Mouse (Mus musculus) hindbrain, embryonic 16.5 days (tissue): ENCODE measurements around the gene Hpcal4. TPM values are rescaled to one million over a fixed set of nuclear protein-coding genes. Genes with fewer than 3 reads are reported as not detected.
"Not testable (repeated sequence)": the region's sequence is repeated elsewhere in the genome, so short reads cannot be mapped to it uniquely, and the experiment has no call there.

Experiments
- ATAC-seq: fragments of 200-750 bp; cut with Nextera tagmentation; 2 replicates; pipeline ENCODE4 v1.8.0; 2017; ENCODE audit warnings: moderate TSS enrichment, moderate library complexity
- H3K27ac ChIP-seq: fragments of 300-500 bp; sonication (generic); 2 replicates; pipeline ENCODE4 v1.5.1; 2014; ENCODE audit warnings: low read depth, mild to moderate bottlenecking, control low read depth, low read length, moderate library complexity
- H3K27me3 ChIP-seq: fragments of 300-500 bp; sonication (generic); replicated peaks from 2 replicates; pipeline ENCODE4 v1.6.1; 2014; ENCODE audit warnings: low read length; ENCODE audit not compliant: control insufficient read depth, insufficient read depth
- H3K36me3 ChIP-seq: fragments of 300-500 bp; sonication (generic); 2 replicates; pipeline ENCODE4 v1.6.1; 2014; ENCODE audit warnings: mild to moderate bottlenecking, low read length, moderate library complexity, mixed read lengths; ENCODE audit not compliant: control insufficient read depth, insufficient read depth
- H3K4me1 ChIP-seq: fragments of 300-500 bp; sonication (generic); 2 replicates; pipeline ENCODE4 v1.6.1; 2014; ENCODE audit warnings: low read depth, low read length; ENCODE audit not compliant: control insufficient read depth, insufficient read depth
- H3K4me2 ChIP-seq: fragments of 300-500 bp; sonication (generic); 2 replicates; pipeline ENCODE4 v1.6.1; 2014; ENCODE audit warnings: mild to moderate bottlenecking, low read length, control low read depth, moderate library complexity
- H3K4me3 ChIP-seq: fragments of 300-500 bp; sonication (generic); 2 replicates; pipeline ENCODE4 v1.5.1; 2014; ENCODE audit warnings: mild to moderate bottlenecking, low read length, control low read depth, moderate library complexity
- H3K9ac ChIP-seq: fragments of 300-500 bp; sonication (generic); 2 replicates; pipeline ENCODE4 v1.6.1; 2014; ENCODE audit warnings: low read depth, mild to moderate bottlenecking, control low read depth, low read length, moderate library complexity
- H3K9me3 ChIP-seq: fragments of 300-500 bp; sonication (generic); 2 replicates; pipeline ENCODE4 v1.6.1; 2014; ENCODE audit warnings: mild to moderate bottlenecking, low read length, moderate library complexity; ENCODE audit not compliant: control insufficient read depth
- WGBS: fragments of 180-500 bp; shearing (Covaris S2); extraction: QIAGEN DNeasy Blood & Tissue Kit; methylation state at CpG from one replicate; pipeline ENCODE4 v1.1.7; 2014; 5-methylcytosine and 5-hydroxymethylcytosine counted together
- polyA plus RNA-seq: library from polyadenylated mRNA; unstranded; fragments of >200 nt; fragmentation: Nextera tagmentation; extraction: Ambion mirVana; gene quantifications from 2 replicates; pipeline ENCODE4 v1.2.1, GENCODE M21; 2015

Hpcal4 gene
- polyA plus RNA-seq, 1 experiment from 2014 or later = 63.6 TPM

DNA sequence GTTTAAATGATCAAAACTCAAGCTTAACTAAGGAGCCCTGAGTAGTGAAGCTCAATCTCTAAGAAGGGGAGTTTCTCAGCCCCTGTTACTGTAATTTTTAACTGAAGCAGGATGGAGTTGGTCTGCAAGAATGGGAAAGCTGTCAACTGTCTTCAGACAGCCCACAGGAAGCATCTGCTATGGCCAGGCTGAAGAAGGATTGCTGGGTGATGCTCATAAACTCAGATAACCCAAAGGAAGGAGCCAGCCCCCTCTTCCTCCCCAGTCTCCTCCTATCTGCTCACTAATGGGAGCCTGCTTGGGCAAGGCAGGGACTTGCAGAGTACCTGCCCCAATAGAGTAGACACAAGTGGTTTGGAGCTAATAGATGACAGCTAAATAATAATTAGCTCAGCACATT, 27.2 kb upstream of the Hpcal4 start:
- no peak overlapping the region for H3K27ac ChIP-seq
- H3K9ac ChIP-seq = no peak overlapping the region
- no peaks in the 10 kb centered on the region for H3K4me1 ChIP-seq
- no peak overlapping the region for H3K4me3 ChIP-seq
- no peaks in the 10 kb centered on the region; the same call in 1 of the 2 replicates for H3K27me3 ChIP-seq
- ATAC-seq = no peak
- no peak overlapping the region for H3K4me2 ChIP-seq
- H3K9me3 ChIP-seq = no peaks in the 10 kb centered on the region
- H3K36me3 ChIP-seq = no peaks in the 10 kb centered on the region

GRCm38 (mm10) chr4:123160571-123160970, 22.5 kb upstream of the Hpcal4 start:
- Histone ChIP-seq H3K4me3 (no peak overlapping the region), H3K9ac (no peak overlapping the region), H3K36me3 (no peaks in the 10 kb centered on the region), H3K9me3 (no peaks in the 10 kb centered on the region), H3K4me2 (no peak overlapping the region), H3K27ac (no peak overlapping the region), H3K4me1 (peaks cover 7% of the 10 kb centered on the region), H3K27me3 (no peaks in the 10 kb centered on the region; the same call in 1 of the 2 replicates)
- 76% methylated on average over 6 of the region's 6 CpGs for WGBS
- ATAC-seq = no peak

GRCm38 (mm10) chr4:123161251-123161650, 21.8 kb upstream of the Hpcal4 start:
- H3K36me3 ChIP-seq, H3K4me2 ChIP-seq, H3K4me3 ChIP-seq, ATAC-seq, H3K9ac ChIP-seq, H3K4me1 ChIP-seq, H3K9me3 ChIP-seq, H3K27me3 ChIP-seq, H3K27ac ChIP-seq: not testable (repeated sequence)
- 79% methylated on average over 3 of the region's 3 CpGs for WGBS

- Histone ChIP-seq H3K9ac (no peak overlapping the region), H3K9me3 (no peaks in the 10 kb centered on the region), H3K4me3 (no peak overlapping the region), H3K27me3 (no peaks in the 10 kb centered on the region; the same call in 1 of the 2 replicates), H3K27ac (no peak overlapping the region), H3K4me2 (peak overlapping the region; percentile 32), H3K36me3 (no peaks in the 10 kb centered on the region), H3K4me1 (peaks cover 7% of the 10 kb centered on the region)
- ATAC-seq = 0 out of 2 replicates have a peak, but pooled peaks have one; percentile 34
- 15% methylated on average over 15 of the region's 15 CpGs for WGBS
These were observed 20.6 kb upstream of the Hpcal4 start for GRCm38 (mm10) chr4:123162305-123162917.

DNA sequence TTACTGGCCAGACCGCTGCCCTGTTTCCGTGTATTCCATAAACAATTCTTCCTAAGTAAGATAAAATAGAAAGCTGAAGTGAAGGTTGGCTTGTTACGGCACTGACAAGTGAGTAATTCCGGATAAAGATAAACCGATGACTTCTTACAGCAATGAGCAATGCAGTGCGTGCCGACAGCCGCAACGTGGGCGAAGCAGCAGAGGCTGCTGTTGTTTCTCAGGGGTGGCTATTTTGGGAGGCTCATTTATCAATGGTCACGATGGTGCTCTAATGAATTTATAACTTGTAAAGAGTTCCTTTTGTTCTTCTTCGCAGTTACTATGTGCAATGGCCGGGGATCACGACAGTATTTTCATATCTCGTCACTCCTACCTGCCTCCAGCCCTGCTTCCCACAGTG, 18.9 kb upstream of the Hpcal4 start:
- Histone ChIP-seq H3K4me3 (no peak overlapping the region), H3K9ac (no peak overlapping the region), H3K9me3 (peaks cover 2% of the 10 kb centered on the region; the same call in 1 of the 2 replicates), H3K27ac (no peak overlapping the region), H3K4me2 (no peak overlapping the region), H3K36me3 (no peaks in the 10 kb centered on the region), H3K4me1 (peaks cover 7% of the 10 kb centered on the region), H3K27me3 (no peaks in the 10 kb centered on the region; the same call in 1 of the 2 replicates)
- ATAC-seq = no peak
- WGBS = 87% methylated on average over 15 of the region's 15 CpGs

- Histone ChIP-seq H3K4me3 (no peak overlapping the region), H3K9me3 (peaks cover 5% of the 10 kb centered on the region), H3K4me2 (no peak overlapping the region), H3K4me1 (no peaks in the 10 kb centered on the region), H3K27ac (no peak overlapping the region), H3K9ac (no peak overlapping the region), H3K27me3 (no peaks in the 10 kb centered on the region), H3K36me3 (no peaks in the 10 kb centered on the region)
- no peak for ATAC-seq
These were observed 11.2 kb upstream of the Hpcal4 start for GRCm38 (mm10) chr4:123171811-123172210.

DNA sequence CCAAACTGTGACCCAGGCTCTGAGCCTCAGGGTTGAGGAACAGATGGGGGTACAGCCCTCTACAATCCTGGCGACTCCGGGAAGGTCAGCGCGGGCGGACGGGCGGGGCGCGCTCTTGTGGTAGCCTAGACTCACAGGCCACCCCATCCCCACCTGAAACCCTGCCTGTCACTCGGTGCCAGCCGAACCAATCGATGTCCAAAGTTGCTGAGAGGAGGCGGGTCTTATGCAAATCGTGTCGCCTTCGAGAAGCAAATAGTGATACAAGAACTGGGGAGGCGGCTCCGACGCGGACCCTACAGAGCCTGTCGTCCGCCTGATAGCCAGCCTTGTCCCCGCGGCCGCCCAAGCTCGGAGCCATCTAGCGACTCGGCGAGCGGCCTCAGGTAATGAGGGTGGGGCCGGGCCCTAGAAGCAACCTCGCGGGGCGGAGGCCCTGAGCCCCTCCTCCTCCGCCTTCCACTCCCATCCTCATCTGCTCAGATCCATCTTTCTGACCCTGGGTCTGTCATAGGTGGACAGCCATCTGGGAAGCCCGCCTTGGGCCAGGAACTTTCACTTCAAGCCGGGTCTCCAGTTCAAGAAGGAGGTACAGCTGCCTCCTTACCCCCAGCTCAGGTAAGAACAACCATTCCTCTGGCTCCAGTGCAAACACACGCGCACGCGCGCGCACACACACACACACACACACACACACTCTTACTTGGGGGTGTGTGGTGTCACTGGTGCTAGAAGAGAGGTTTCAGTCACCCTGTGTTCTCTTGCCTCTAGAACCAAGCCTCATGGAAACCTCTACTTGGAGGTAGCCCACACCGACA, 421 bp downstream of the Hpcal4 start:
- Histone ChIP-seq H3K27me3 (no peaks in the 10 kb centered on the region; the same call in 1 of the 2 replicates), H3K9ac (peak overlapping the region; percentile 61), H3K27ac (peak overlapping the region; percentile 69), H3K4me3 (peak overlapping the region; percentile 49), H3K4me2 (peak overlapping the region; percentile 72), H3K4me1 (peaks cover 15% of the 10 kb centered on the region), H3K36me3 (no peaks in the 10 kb centered on the region), H3K9me3 (no peaks in the 10 kb centered on the region)
- peak; percentile 94 for ATAC-seq
- WGBS = 13% methylated on average over 40 of the region's 44 CpGs

DNA sequence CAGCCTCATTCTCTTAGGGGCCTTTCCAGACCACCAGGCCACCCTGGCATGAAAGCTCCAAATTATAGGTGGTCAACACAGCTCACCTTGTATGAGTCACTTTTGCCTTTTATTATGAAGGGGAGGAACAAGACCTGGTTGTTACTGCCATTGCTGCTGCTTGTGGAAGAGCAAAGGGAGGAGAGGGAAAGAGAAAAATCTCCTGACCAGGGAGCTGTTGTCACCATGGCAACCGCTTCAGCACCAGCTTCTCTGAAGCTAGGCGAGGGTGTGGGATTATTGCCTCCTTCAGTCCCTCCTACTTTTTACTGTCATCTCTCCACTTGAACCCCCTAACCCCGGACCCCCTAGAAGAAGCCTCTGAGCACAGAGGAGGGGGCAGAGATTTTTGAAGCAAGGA, 1.8 kb downstream of the Hpcal4 start:
- peak overlapping the region; percentile 72 for H3K4me2 ChIP-seq
- H3K4me3 ChIP-seq = no peak overlapping the region
- H3K27ac ChIP-seq = peak overlapping the region; percentile 9; the same call in 1 of the 2 replicates
- H3K27me3 ChIP-seq = no peaks in the 10 kb centered on the region; the same call in 1 of the 2 replicates
- no peak overlapping the region; the same call in 1 of the 2 replicates for H3K9ac ChIP-seq
- H3K4me1 ChIP-seq = peaks cover 15% of the 10 kb centered on the region
- ATAC-seq = 0 out of 2 replicates have a peak, but pooled peaks have one; percentile 22
- 45% methylated on average over 3 of the region's 3 CpGs for WGBS
- H3K9me3 ChIP-seq = no peaks in the 10 kb centered on the region
- H3K36me3 ChIP-seq = no peaks in the 10 kb centered on the region

GRCm38 (mm10) chr4:123192336-123192735, 9.3 kb downstream of the Hpcal4 start:
- ATAC-seq = no peak

More at GRCm38 (mm10) chr4:123192336-123192735, 9.3 kb downstream of the Hpcal4 start:
- Histone ChIP-seq H3K27ac (no peak overlapping the region), H3K9ac (no peak overlapping the region), H3K27me3 (no peaks in the 10 kb centered on the region), H3K4me3 (no peak overlapping the region), H3K36me3 (peaks cover 6% of the 10 kb centered on the region; the same call in 1 of the 2 replicates), H3K4me2 (no peak overlapping the region), H3K9me3 (no peaks in the 10 kb centered on the region), H3K4me1 (no peaks in the 10 kb centered on the region)
- 89% methylated on average over 11 of the region's 11 CpGs for WGBS
